9 mouse cellular contexts compared by ENCODE assay signal in genomic region chr14:11160806-11161450, GRCm38 (mm10). TPM values are rescaled to one million over a fixed set of nuclear protein-coding genes. Genes with fewer than 3 reads are reported as not detected.
DNase-seq lines count a peak whose midpoint lies in the region; ATAC-seq and TF ChIP-seq lines count a peak whose summit lies in the region.
"Had no signal": no experiment of that assay in that cellular context is flagged by ENCODE, and none has a peak within 500 bp of the region (broad histone marks: within the 10 kb centered on the region; RNA-seq: fewer than 3 reads in every experiment).

No protein-coding gene starts in this region.

- H3K4me3 ChIP-seq in embryonic facial prominence, embryonic 10.5 days: peak overlapping the region; percentile 77
- H3K4me3 ChIP-seq in intestine, postnatal 0 days (ENCODE audit: low read depth, low read length): peak overlapping the region; percentile 61
- peak overlapping the region; percentile 72 for H3K4me3 ChIP-seq in midbrain, embryonic 10.5 days
- H3K4me3 ChIP-seq: myocyte had no signal

- WGBS in embryonic facial prominence, embryonic 10.5 days: 10% methylated on average over 17 of the region's 17 CpGs
- WGBS in intestine, postnatal 0 days: 6% methylated on average over 17 of the region's 17 CpGs
- WGBS in midbrain, embryonic 10.5 days: 8% methylated on average over 17 of the region's 17 CpGs

- peak; percentile 48 for DNase-seq in adrenal gland, postnatal 25 days
- DNase-seq in embryonic facial prominence, embryonic 10.5 days (ENCODE audit: low spot score): peak; percentile 76
- peak; percentile 98 for DNase-seq in heart, adult 11 months
- DNase-seq in left cerebral cortex, postnatal 25 days (ENCODE audit: low spot score in 2 of 2): peak; percentile 79 to 93
- DNase-seq in midbrain, embryonic 10.5 days (ENCODE audit: low spot score): peak; percentile 67
- DNase-seq in right cerebral cortex, postnatal 4 days: peak; percentile 52
- no peak for DNase-seq in adipocyte (ENCODE audit: low spot score)

- H3K4me1 ChIP-seq in embryonic facial prominence, embryonic 10.5 days: peaks cover 6% of the 10 kb centered on the region; the same call in 1 of the 2 replicates
- no peaks in the 10 kb centered on the region for H3K4me1 ChIP-seq in intestine, postnatal 0 days (replicated peaks; ENCODE audit: control insufficient read depth, insufficient read depth, low read length)
- H3K4me1 ChIP-seq in midbrain, embryonic 10.5 days: peaks cover 16% of the 10 kb centered on the region

- peak overlapping the region; percentile 94 for H3K4me2 ChIP-seq in intestine, postnatal 0 days (replicated peaks; ENCODE audit: low read depth)

- no peak overlapping the region for H3K9ac ChIP-seq in intestine, postnatal 0 days (ENCODE audit: low read depth, low read length)

- intact Hi-C loops in left cerebral cortex, postnatal 25 days (cut with DNase I): loop anchor here (2.0 to 5.0 kb wide), 2 partner anchors 76 to 391 kb away; partner anchors contain the start of gene Ptprg

- H3K36me3 ChIP-seq in embryonic facial prominence, embryonic 10.5 days (replicated peaks): no peaks in the 10 kb centered on the region
- no peaks in the 10 kb centered on the region for H3K36me3 ChIP-seq in intestine, postnatal 0 days (ENCODE audit: control insufficient read depth, insufficient read depth)
- no peaks in the 10 kb centered on the region for H3K36me3 ChIP-seq in midbrain, embryonic 10.5 days

- no peak for TF ChIP-seq CTCF in intestine, postnatal 0 days (IDR thresholded peaks at IDR 0.05; ENCODE audit: low read depth)

- peak; percentile 63 for ATAC-seq in intestine, postnatal 0 days

- peak overlapping the region; percentile 86 for H3K27ac ChIP-seq in embryonic facial prominence, embryonic 10.5 days (replicated peaks)
- no peak overlapping the region; the same call in 1 of the 2 replicates for H3K27ac ChIP-seq in intestine, postnatal 0 days (ENCODE audit: low read depth, low read length)
- H3K27ac ChIP-seq in midbrain, embryonic 10.5 days (replicated peaks): peak overlapping the region; percentile 85

- no peaks in the 10 kb centered on the region for H3K9me3 ChIP-seq in embryonic facial prominence, embryonic 10.5 days
- no peaks in the 10 kb centered on the region for H3K9me3 ChIP-seq in intestine, postnatal 0 days (ENCODE audit: control insufficient read depth)
- H3K9me3 ChIP-seq in midbrain, embryonic 10.5 days (replicated peaks): no peaks in the 10 kb centered on the region

- H3K27me3 ChIP-seq in embryonic facial prominence, embryonic 10.5 days (replicated peaks; ENCODE audit: low read depth, poor library complexity, severe bottlenecking): no peaks in the 10 kb centered on the region
- H3K27me3 ChIP-seq in intestine, postnatal 0 days (replicated peaks; ENCODE audit: control insufficient read depth, insufficient read depth, low read length): no peaks in the 10 kb centered on the region
- no peaks in the 10 kb centered on the region for H3K27me3 ChIP-seq in midbrain, embryonic 10.5 days (ENCODE audit: low read depth, poor library complexity, severe bottlenecking)

RNA-seq across cellular contexts. Expression of gene Fhit, which starts 0.9 kb away (rescaled TPM):
- total RNA-seq in adrenal gland, postnatal 25 days (2021): 11.8 and 13.8 TPM in 2 replicates
- polyA plus RNA-seq in embryonic facial prominence, embryonic 10.5 days (2016; fragmentation: Nextera tagmentation; extraction: Ambion mirVana): 3.1 and 3.3 TPM in 2 replicates
- 21.4 and 25.6 TPM in 2 replicates for polyA plus RNA-seq in intestine, postnatal 0 days (2015; fragmentation: Nextera tagmentation; extraction: Ambion mirVana)
- total RNA-seq in left cerebral cortex, postnatal 25 days (2021): 1 to 10 TPM; 6.2 to 7.2 TPM
- polyA plus RNA-seq in midbrain, embryonic 10.5 days (2016; fragmentation: Nextera tagmentation; extraction: Ambion mirVana): 3.4 TPM in 2 replicates
- polyA plus RNA-seq: myocyte had no signal
